Mouse (Mus musculus) CD4-positive naive resting alpha-beta T cell, adult 57 days (primary cell): ENCODE measurements around the gene Exoc3. TPM values are rescaled to one million over a fixed set of nuclear protein-coding genes. Genes with fewer than 3 reads are reported as not detected.

Experiments
- total RNA-seq: library from RNA; stranded (reverse); gene quantifications from one replicate; pipeline ENCODE4 v1.2.4, GENCODE M21; 2023

The Exoc3 gene
- total RNA-seq = 60.5 TPM

GRCm38 (mm10) chr13:74208317-74208985 lies at the start of gene Exoc3:
Exoc3 (minus strand) TSS chr13:74208732.

GRCm38 (mm10) chr13:74121141-74121602 lies 87.4 kb downstream of the Exoc3 start, which contains the start of gene Slc9a3:
Slc9a3 (plus strand) TSS chr13:74121457.

Other genes starting within 250 kb of the Exoc3 start
- not detected for gene Zdhhc11, start 244.9 kb downstream of the Exoc3 start, total RNA-seq
- 1.6 TPM for gene Tppp, start 199.3 kb downstream of the Exoc3 start, total RNA-seq
- 8.5 TPM for gene Cep72, start 146.4 kb downstream of the Exoc3 start, total RNA-seq
- not detected for gene Slc9a3, start 87.3 kb downstream of the Exoc3 start, total RNA-seq
- gene Ahrr, start 83.6 kb upstream of the Exoc3 start, total RNA-seq = 0.62 TPM
- 116 TPM for gene Pdcd6, start 108.8 kb upstream of the Exoc3 start, total RNA-seq
- gene Sdha, start 141.5 kb upstream of the Exoc3 start, total RNA-seq = 140 TPM
- 28.4 TPM for gene Ccdc127, start 141.6 kb upstream of the Exoc3 start, total RNA-seq
- not detected for gene Lrrc14b, start 155.3 kb upstream of the Exoc3 start, total RNA-seq
- 0.80 TPM for gene Zfp72, start 182.1 kb upstream of the Exoc3 start, total RNA-seq
- 438 TPM for gene Ftl1-ps1, start 191.0 kb upstream of the Exoc3 start, total RNA-seq